Mouse (Mus musculus) midbrain, embryonic 13.5 days (tissue): ENCODE measurements around the gene Eps15l1. TPM values are rescaled to one million over a fixed set of nuclear protein-coding genes. Genes with fewer than 3 reads are reported as not detected.

Source experiments
- ATAC-seq: fragments of 200-750 bp; cut with Nextera tagmentation; 2 replicates; pipeline ENCODE4 v1.8.0; 2017; ENCODE audit warnings: mild to moderate bottlenecking, moderate TSS enrichment, moderate library complexity
- H3K27ac ChIP-seq: fragments of 300-500 bp; sonication (generic); 2 replicates; pipeline ENCODE4 v1.5.1; 2015; ENCODE audit warnings: inconsistent platforms, mild to moderate bottlenecking, moderate library complexity
- H3K27me3 ChIP-seq: fragments of 300-500 bp; sonication (generic); 2 replicates; pipeline ENCODE4 v1.6.1; 2015; ENCODE audit warnings: mild to moderate bottlenecking, inconsistent platforms
- H3K36me3 ChIP-seq: fragments of 300-500 bp; sonication (generic); 2 replicates; pipeline ENCODE4 v1.6.1; 2015; ENCODE audit warnings: mild to moderate bottlenecking, inconsistent platforms
- H3K4me1 ChIP-seq: fragments of 300-500 bp; sonication (generic); replicated peaks from 2 replicates; pipeline ENCODE4 v1.6.1; 2015; ENCODE audit warnings: inconsistent platforms
- H3K4me2 ChIP-seq: fragments of 300-500 bp; sonication (generic); replicated peaks from 2 replicates; pipeline ENCODE4 v1.6.1; 2015; ENCODE audit warnings: moderate library complexity, mild to moderate bottlenecking, inconsistent platforms
- H3K4me3 ChIP-seq: fragments of 300-500 bp; sonication (generic); replicated peaks from 2 replicates; pipeline ENCODE4 v1.5.1; 2015; ENCODE audit warnings: mild to moderate bottlenecking, inconsistent platforms
- H3K9ac ChIP-seq: fragments of 300-500 bp; sonication (generic); replicated peaks from 2 replicates; pipeline ENCODE4 v1.6.1; 2015; ENCODE audit warnings: mild to moderate bottlenecking, inconsistent platforms
- H3K9me3 ChIP-seq: fragments of 300-500 bp; sonication (generic); 2 replicates; pipeline ENCODE4 v1.6.1; 2016; ENCODE audit warnings: mild to moderate bottlenecking, inconsistent platforms
- WGBS: fragments of 180-500 bp; shearing (Covaris S2); methylation state at CpG from one replicate; pipeline ENCODE4 v1.1.7; 2015; 5-methylcytosine and 5-hydroxymethylcytosine counted together
- polyA plus RNA-seq: library from polyadenylated mRNA; unstranded; fragments of >200 nt; fragmentation: Nextera tagmentation; extraction: Ambion mirVana; gene quantifications from 2 replicates; pipeline ENCODE4 v1.2.1, GENCODE M21; 2015

Gene Eps15l1
- polyA plus RNA-seq, 1 experiment from 2014 or later: 69.2 TPM

GRCm38 (mm10) chr8:72312926-72313518 lies 108.2 kb downstream of the Eps15l1 start:
- Histone ChIP-seq H3K36me3 (no peaks in the 10 kb centered on the region), H3K27me3 (peaks cover 9% of the 10 kb centered on the region; the same call in 1 of the 2 replicates), H3K27ac (no peak overlapping the region), H3K4me1 (peaks cover 10% of the 10 kb centered on the region; the same call in 1 of the 2 replicates), H3K9me3 (no peaks in the 10 kb centered on the region), H3K4me3 (no peak overlapping the region), H3K4me2 (no peak overlapping the region), H3K9ac (no peak overlapping the region)
- no peak for ATAC-seq
- WGBS: 80% methylated on average over 3 of the region's 3 CpGs

- 56% methylated on average over 8 of the region's 8 CpGs for whole genome bisulfite sequencing
- H3K36me3 ChIP-seq: no peaks in the 10 kb centered on the region
- H3K27ac ChIP-seq: no peak overlapping the region
- ATAC-seq: 0 out of 2 replicates have a peak, but pooled peaks have one; percentile 41
- H3K4me2 ChIP-seq: no peak overlapping the region
- no peaks in the 10 kb centered on the region for H3K9me3 ChIP-seq
- H3K27me3 ChIP-seq: no peaks in the 10 kb centered on the region
- no peak overlapping the region for H3K4me3 ChIP-seq
- H3K4me1 ChIP-seq: no peaks in the 10 kb centered on the region
- H3K9ac ChIP-seq: no peak overlapping the region
These were observed 110.3 kb downstream of the Eps15l1 start for GRCm38 (mm10) chr8:72310849-72311506.

GRCm38 (mm10) chr8:72308276-72308675 lies 113.0 kb downstream of the Eps15l1 start:
- Histone ChIP-seq H3K4me1 (no peaks in the 10 kb centered on the region), H3K9me3 (no peaks in the 10 kb centered on the region), H3K27ac (no peak overlapping the region), H3K27me3 (no peaks in the 10 kb centered on the region), H3K9ac (no peak overlapping the region), H3K4me2 (no peak overlapping the region), H3K4me3 (no peak overlapping the region), H3K36me3 (no peaks in the 10 kb centered on the region)
- 54% methylated on average over 6 of the region's 6 CpGs for WGBS
- ATAC-seq: 0 out of 2 replicates have a peak, but pooled peaks have one; percentile 48

GRCm38 (mm10) chr8:72306913-72307312 lies 114.3 kb downstream of the Eps15l1 start:
- Histone ChIP-seq H3K36me3 (no peaks in the 10 kb centered on the region), H3K4me1 (no peaks in the 10 kb centered on the region), H3K4me3 (no peak overlapping the region), H3K27me3 (no peaks in the 10 kb centered on the region), H3K9ac (no peak overlapping the region), H3K9me3 (no peaks in the 10 kb centered on the region), H3K4me2 (no peak overlapping the region), H3K27ac (no peak overlapping the region)
- 88% methylated on average over 5 of the region's 5 CpGs for WGBS
- no peak for ATAC-seq

GRCm38 (mm10) chr8:72305210-72305905 lies 115.9 kb downstream of the Eps15l1 start, which contains the start of gene Gm10282:
Gene Gm10282 (minus strand): TSS chr8:72305260.
- Histone ChIP-seq H3K27me3 (no peaks in the 10 kb centered on the region), H3K4me3 (no peak within 1 kb of the TSS), H3K4me1 (no peaks in the 10 kb centered on the region), H3K4me2 (no peak within 1 kb of the TSS), H3K9me3 (no peaks in the 10 kb centered on the region), H3K27ac (no peak within 1 kb of the TSS), H3K36me3 (no peaks in the 10 kb centered on the region), H3K9ac (no peak within 1 kb of the TSS)
- WGBS: 84% methylated on average over 16 of the region's 16 CpGs
- no peak for ATAC-seq

GRCm38 (mm10) chr8:72303633-72304032 lies 117.6 kb downstream of the Eps15l1 start:
- Histone ChIP-seq H3K36me3 (no peaks in the 10 kb centered on the region), H3K27ac (no peak overlapping the region), H3K4me2 (no peak overlapping the region), H3K4me3 (no peak overlapping the region), H3K4me1 (no peaks in the 10 kb centered on the region), H3K27me3 (no peaks in the 10 kb centered on the region), H3K9ac (no peak overlapping the region), H3K9me3 (no peaks in the 10 kb centered on the region)
- WGBS: 71% methylated on average over 8 of the region's 8 CpGs
- ATAC-seq: no peak

GRCm38 (mm10) chr8:72302986-72303612 lies 118.2 kb downstream of the Eps15l1 start:
- ATAC-seq: no peak
- Histone ChIP-seq H3K36me3 (no peaks in the 10 kb centered on the region), H3K9me3 (no peaks in the 10 kb centered on the region), H3K4me2 (no peak overlapping the region), H3K27me3 (no peaks in the 10 kb centered on the region), H3K9ac (no peak overlapping the region), H3K4me1 (no peaks in the 10 kb centered on the region), H3K27ac (no peak overlapping the region), H3K4me3 (no peak overlapping the region)
- WGBS: 83% methylated on average over 8 of the region's 8 CpGs

- H3K36me3 ChIP-seq: no peaks in the 10 kb centered on the region
- no peak overlapping the region for H3K4me3 ChIP-seq
- H3K9ac ChIP-seq: no peak overlapping the region
- no peaks in the 10 kb centered on the region for H3K4me1 ChIP-seq
- H3K27ac ChIP-seq: no peak overlapping the region
- 79% methylated on average over 5 of the region's 5 CpGs for WGBS
- no peaks in the 10 kb centered on the region for H3K27me3 ChIP-seq
- H3K4me2 ChIP-seq: no peak overlapping the region
- no peaks in the 10 kb centered on the region for H3K9me3 ChIP-seq
- no peak for ATAC-seq
These were observed 119.8 kb downstream of the Eps15l1 start for GRCm38 (mm10) chr8:72301497-72301896.

- H3K27ac ChIP-seq: no peak overlapping the region
- H3K9me3 ChIP-seq: no peaks in the 10 kb centered on the region
- no peak overlapping the region for H3K9ac ChIP-seq
- no peak for ATAC-seq
- WGBS: 82% methylated on average over 9 of the region's 9 CpGs
- H3K4me2 ChIP-seq: no peak overlapping the region
- no peaks in the 10 kb centered on the region for H3K36me3 ChIP-seq
- no peaks in the 10 kb centered on the region for H3K27me3 ChIP-seq
- H3K4me1 ChIP-seq: no peaks in the 10 kb centered on the region
- H3K4me3 ChIP-seq: no peak overlapping the region
These were observed 120.4 kb downstream of the Eps15l1 start for GRCm38 (mm10) chr8:72300654-72301400.

- no peak for ATAC-seq
- 90% methylated on average over 1 of the region's 1 CpGs for WGBS
These were observed 122.3 kb downstream of the Eps15l1 start for GRCm38 (mm10) chr8:72298928-72299327.

GRCm38 (mm10) chr8:72296561-72296960 lies 124.7 kb downstream of the Eps15l1 start:
- no peak for ATAC-seq

More at GRCm38 (mm10) chr8:72298928-72299327, 122.3 kb downstream of the Eps15l1 start:
- Histone ChIP-seq H3K27ac (no peak overlapping the region), H3K4me3 (no peak overlapping the region), H3K9me3 (no peaks in the 10 kb centered on the region), H3K9ac (no peak overlapping the region), H3K4me1 (no peaks in the 10 kb centered on the region), H3K36me3 (no peaks in the 10 kb centered on the region), H3K27me3 (no peaks in the 10 kb centered on the region), H3K4me2 (no peak overlapping the region)

More at GRCm38 (mm10) chr8:72296561-72296960, 124.7 kb downstream of the Eps15l1 start:
- Histone ChIP-seq H3K27me3 (no peaks in the 10 kb centered on the region), H3K9me3 (no peaks in the 10 kb centered on the region), H3K4me1 (no peaks in the 10 kb centered on the region), H3K9ac (no peak overlapping the region), H3K4me2 (no peak overlapping the region), H3K36me3 (no peaks in the 10 kb centered on the region), H3K4me3 (no peak overlapping the region), H3K27ac (no peak overlapping the region)
- 84% methylated on average over 8 of the region's 8 CpGs for WGBS
